Mouse (Mus musculus): ENCODE measurements around the gene Rcc2. TPM values are rescaled to one million over a fixed set of nuclear protein-coding genes. Genes with fewer than 3 reads are reported as not detected.
A peak's percentile ranks its signal among the peaks of the same experiment; 100 is the strongest.

Rcc2 gene
- total and polyA plus RNA-seq, 3 experiments, result 254 to 427 (median 270) TPM

- no peak for TF ChIP-seq GATA1 (IDR thresholded peaks at IDR 0.05; ENCODE audit: low read depth, low read length)
- TF ChIP-seq RAD21 (IDR thresholded peaks at IDR 0.05; ENCODE audit: low read depth, low read length), result no peak
- peak; percentile 21; the same call in 1 of the 2 replicates for TF ChIP-seq BHLHE40 (IDR thresholded peaks at IDR 0.05; ENCODE audit: borderline replicate concordance, low read depth, low read length)
- TF ChIP-seq CHD1 (IDR thresholded peaks at IDR 0.05; ENCODE audit: low read depth, low read length), result peak; percentile 64; the same call in 1 of the 2 replicates
- TF ChIP-seq MAX (IDR thresholded peaks at IDR 0.05; ENCODE audit: low read length), result peak; percentile 54
These were observed 1.6 kb downstream of the Rcc2 start (continued) for GRCm38 (mm10) chr4:140701716-140702561.

DNA sequence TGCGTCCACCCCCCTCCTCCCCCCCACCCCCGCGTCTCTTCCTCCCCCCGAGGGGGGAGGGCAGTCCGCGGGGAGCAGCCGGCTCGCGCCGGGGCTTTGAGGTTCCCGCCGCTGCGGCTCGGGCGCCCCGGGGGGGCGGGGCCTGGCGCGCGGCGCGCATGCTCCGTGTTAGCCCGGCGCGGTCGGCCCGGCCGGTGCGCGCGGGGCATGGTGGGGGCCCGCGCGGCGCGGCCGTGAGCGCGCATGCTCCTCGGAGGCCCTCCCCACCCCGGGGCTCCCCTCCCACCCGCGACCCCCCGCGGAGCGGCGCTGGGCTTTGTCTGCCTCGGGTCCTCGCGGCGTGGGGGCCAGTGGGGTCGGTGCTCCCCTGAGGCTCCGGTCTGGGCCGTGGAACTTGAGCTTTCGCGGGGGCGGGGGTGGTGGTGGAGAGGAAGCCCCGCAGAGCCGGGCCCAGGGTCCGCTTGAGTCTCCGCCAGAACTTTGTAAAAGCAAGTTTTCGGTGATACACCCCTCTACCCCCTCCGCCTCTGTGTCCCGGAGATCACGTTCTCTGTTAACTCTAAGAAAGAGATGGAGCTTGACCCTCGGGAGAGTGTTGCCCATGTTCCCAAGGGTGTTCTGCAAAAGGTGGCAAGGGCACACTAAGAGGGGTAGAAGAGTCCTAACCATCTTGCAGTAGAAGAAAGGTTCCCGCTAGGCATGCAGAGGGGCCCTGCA is 2.4 kb downstream of the Rcc2 start:
- Histone ChIP-seq H3K36me3 (ENCODE audit: control insufficient read depth in 1 of 2, insufficient read depth in 2 of 2, low read length in 2 of 2) (peaks cover 12 to 23% of the 10 kb centered on the region in 2 experiments), H3K27ac (ENCODE audit: control insufficient read depth, low read depth, low read length) (peak overlapping the region; percentile 41), H3K4me1 (ENCODE audit: control insufficient read depth in 1 of 2, insufficient read depth in 2 of 2, low read length in 2 of 2) (peaks cover 2 to 23% of the 10 kb centered on the region in 2 experiments; a peak in 3 of 4 replicates), H3K79me2 (ENCODE audit: control insufficient read depth, insufficient read depth, low read length, poor library complexity) (peaks cover 72% of the 10 kb centered on the region), H3K27me3 (ENCODE audit: control insufficient read depth in 1 of 2, insufficient read depth in 2 of 2, low read length in 2 of 2) (no peaks in the 10 kb centered on the region), H3K9ac (ENCODE audit: control insufficient read depth, low read depth, low read length, poor library complexity, severe bottlenecking) (peak overlapping the region; percentile 98), H3K9me3 (replicated peaks; ENCODE audit: insufficient read depth, low read length) (no peaks in the 10 kb centered on the region), H3K4me3 (ENCODE audit: control insufficient read depth in 1 of 2, insufficient read depth in 1 of 2, low read depth in 2 of 2, low read length in 2 of 2) (peak overlapping the region; percentile 56 to 73)
- peak; percentile 86 for DNase-seq (ENCODE audit: low read depth, low spot score)
- peak in 1 of 2 experiments; percentile 25; a peak in 2 of 4 replicates for TF ChIP-seq POLR2A (IDR thresholded peaks at IDR 0.05; ENCODE audit: control insufficient read depth in 1 of 2, insufficient read depth in 1 of 2, low read depth in 1 of 2, low read length in 2 of 2, poor library complexity in 1 of 2)
- TF ChIP-seq MAFK (IDR thresholded peaks at IDR 0.05; ENCODE audit: borderline replicate concordance, low read depth, low read length), result no peak
- 0 out of 2 replicates have a peak, but pooled peaks have one; percentile 3 for TF ChIP-seq MXI1 (IDR thresholded peaks at IDR 0.05; ENCODE audit: low read depth, low read length)
- peak; percentile 90; the same call in 1 of the 2 replicates for TF ChIP-seq MAZ (IDR thresholded peaks at IDR 0.05; ENCODE audit: low read depth, low read length)
- 0 out of 2 replicates have a peak, but pooled peaks have one; percentile 25 for TF ChIP-seq MAX (IDR thresholded peaks at IDR 0.05; ENCODE audit: low read length)
- TF ChIP-seq RAD21 (IDR thresholded peaks at IDR 0.05; ENCODE audit: low read depth, low read length), result no peak
- TF ChIP-seq NRF1 (IDR thresholded peaks at IDR 0.05; ENCODE audit: insufficient read depth, low read depth, low read length, poor library complexity, severe bottlenecking), result peak; percentile 72
- TF ChIP-seq SIN3A (IDR thresholded peaks at IDR 0.05; ENCODE audit: low read length), result 0 out of 2 replicates have a peak, but pooled peaks have one; percentile 16

DNA sequence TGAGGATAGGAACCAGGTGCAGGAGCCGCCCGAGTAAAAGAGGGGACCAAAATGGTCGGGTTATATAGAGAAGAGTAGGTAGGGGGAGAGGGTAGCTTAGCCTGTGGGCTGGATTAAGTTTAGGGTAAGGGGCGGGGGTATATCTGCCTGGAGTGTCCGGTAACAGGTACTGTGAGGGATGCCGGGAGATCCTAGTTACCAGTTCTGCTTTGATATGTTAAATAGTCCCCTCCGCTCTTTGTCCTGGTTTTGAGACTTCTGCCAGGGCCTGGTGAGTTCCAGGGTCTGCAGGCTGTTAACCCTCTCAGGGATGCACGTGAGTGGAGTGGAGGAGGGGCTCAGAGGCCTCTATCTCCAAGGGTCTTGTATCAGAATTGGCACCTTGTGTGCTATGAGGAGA is 3.3 kb downstream of the Rcc2 start:
- Histone ChIP-seq H3K27ac (ENCODE audit: control insufficient read depth, low read depth, low read length) (peak overlapping the region; percentile 41; the same call in 1 of the 2 replicates), H3K79me2 (ENCODE audit: control insufficient read depth, insufficient read depth, low read length, poor library complexity) (peaks cover 79% of the 10 kb centered on the region), H3K4me1 (ENCODE audit: control insufficient read depth in 1 of 2, insufficient read depth in 2 of 2, low read length in 2 of 2) (peaks cover 2 to 21% of the 10 kb centered on the region in 2 experiments; a peak in 3 of 4 replicates), H3K9me3 (replicated peaks; ENCODE audit: insufficient read depth, low read length) (no peaks in the 10 kb centered on the region), H3K36me3 (ENCODE audit: control insufficient read depth in 1 of 2, insufficient read depth in 2 of 2, low read length in 2 of 2) (peaks cover 14 to 23% of the 10 kb centered on the region in 2 experiments), H3K9ac (ENCODE audit: control insufficient read depth, low read depth, low read length, poor library complexity, severe bottlenecking) (peak overlapping the region; percentile 98), H3K27me3 (ENCODE audit: control insufficient read depth in 1 of 2, insufficient read depth in 2 of 2, low read length in 2 of 2) (no peaks in the 10 kb centered on the region), H3K4me3 (ENCODE audit: control insufficient read depth in 1 of 2, insufficient read depth in 1 of 2, low read depth in 2 of 2, low read length in 2 of 2) (peak overlapping the region; percentile 56 to 73)
- DNase-seq (ENCODE audit: low read depth, low spot score), result no peak
- TF ChIP-seq BHLHE40 (IDR thresholded peaks at IDR 0.05; ENCODE audit: borderline replicate concordance, low read depth, low read length) (0 out of 2 replicates have a peak, but pooled peaks have one; percentile 22), MAX (IDR thresholded peaks at IDR 0.05; ENCODE audit: low read length) (no peak)
